Mouse (Mus musculus) bone marrow macrophage, adult 2 months (primary cell): ENCODE data around the gene Actr6.

Source experiments
- CTCF ChIP-seq: IDR thresholded peaks from 2 replicates; pipeline ENCODE4 v1.5.1; 2012; ENCODE audit warnings: low read depth, mild to moderate bottlenecking, low read length, moderate library complexity
- POLR2A ChIP-seq: IDR thresholded peaks from 2 replicates; pipeline ENCODE4 v1.6.1; 2012; ENCODE audit warnings: mild to moderate bottlenecking, low read depth, low read length, borderline replicate concordance

DNA sequence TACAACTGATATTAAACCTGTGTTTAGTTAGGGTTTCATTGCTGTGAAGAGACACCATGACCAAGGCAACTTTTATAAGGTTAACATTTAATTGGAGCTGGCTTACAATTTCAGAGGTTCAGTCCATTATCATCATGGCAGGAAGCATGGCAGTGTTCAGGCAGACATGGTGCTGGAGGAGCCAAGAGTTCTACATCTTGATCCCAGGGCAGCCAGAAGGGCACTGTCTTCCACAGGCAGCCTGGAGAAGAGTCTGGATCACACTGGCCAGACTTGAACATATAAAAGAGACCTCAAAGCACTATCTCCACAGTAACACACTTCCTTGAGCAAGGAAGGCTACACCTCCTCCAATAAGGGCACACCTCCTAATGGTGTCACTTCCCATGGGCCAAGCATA lies 11.8 kb downstream of the Actr6 start:
- TF ChIP-seq POLR2A (no peak), CTCF (no peak)
